Mouse (Mus musculus) liver, postnatal 0 days (tissue): Measurements from ENCODE around the gene Cpt1b. TPM values are rescaled to one million over a fixed set of nuclear protein-coding genes. Genes with fewer than 3 reads are reported as not detected.

Experiments used
- ATAC-seq: fragments of 200-750 bp; cut with Nextera tagmentation; 2 replicates; pipeline ENCODE4 v1.8.0; 2017; ENCODE audit warnings: mild to moderate bottlenecking, moderate library complexity
- DNase-seq: peaks from one replicate; pipeline ENCODE4 v3.0.0-alpha.2; 2016
- H3K27ac ChIP-seq: fragments of 300-500 bp; sonication (generic); 2 replicates; pipeline ENCODE4 v1.5.1; 2014; ENCODE audit warnings: antibody characterized with exemption, moderate library complexity, mild to moderate bottlenecking, low read depth
- H3K27me3 ChIP-seq: fragments of 300-500 bp; sonication (generic); 2 replicates; pipeline ENCODE4 v1.6.1; 2014; ENCODE audit warnings: low read length, control low read depth, mixed read lengths; ENCODE audit not compliant: insufficient read depth
- H3K36me3 ChIP-seq: fragments of 300-500 bp; sonication (generic); replicated peaks from 2 replicates; pipeline ENCODE4 v1.6.1; 2014; ENCODE audit warnings: mild to moderate bottlenecking, control low read depth, low read length, moderate library complexity, mixed read lengths; ENCODE audit not compliant: insufficient read depth
- H3K4me1 ChIP-seq: fragments of 300-500 bp; sonication (generic); 2 replicates; pipeline ENCODE4 v1.6.1; 2014; ENCODE audit warnings: antibody characterized with exemption, mild to moderate bottlenecking, control low read depth; ENCODE audit not compliant: insufficient read depth
- H3K4me2 ChIP-seq: fragments of 300-500 bp; sonication (generic); 2 replicates; pipeline ENCODE4 v1.6.1; 2014; ENCODE audit warnings: low read depth, mild to moderate bottlenecking, low read length, moderate library complexity, mixed read lengths
- H3K4me3 ChIP-seq: fragments of 300-500 bp; sonication (generic); 2 replicates; pipeline ENCODE4 v1.5.1; 2014; ENCODE audit warnings: low read depth, low read length
- H3K9ac ChIP-seq: fragments of 300-500 bp; sonication (generic); replicated peaks from 2 replicates; pipeline ENCODE4 v1.6.1; 2014; ENCODE audit warnings: mild to moderate bottlenecking, moderate library complexity
- H3K9me3 ChIP-seq: fragments of 300-500 bp; sonication (generic); 2 replicates; pipeline ENCODE4 v1.6.1; 2016; ENCODE audit warnings: mild to moderate bottlenecking, control low read depth, low read length, mixed read lengths
- CTCF ChIP-seq: sonication (generic); IDR thresholded peaks from 2 replicates; pipeline ENCODE4 v1.5.1; 2016; ENCODE audit warnings: antibody characterized with exemption, low read depth
- EP300 ChIP-seq: IDR thresholded peaks from 2 replicates; pipeline ENCODE4 v1.6.1; 2016; ENCODE audit warnings: antibody characterized with exemption, low read depth, mild to moderate bottlenecking
- WGBS: fragments of 180-500 bp; shearing (Covaris S2); extraction: QIAGEN DNeasy Blood & Tissue Kit; methylation state at CpG from one replicate; pipeline ENCODE4 v1.1.7; 2014; ENCODE audit not compliant: insufficient replicate concordance; 5-methylcytosine and 5-hydroxymethylcytosine counted together
- polyA plus RNA-seq: library from polyadenylated mRNA; unstranded; fragments of >200 nt; fragmentation: Nextera tagmentation; extraction: Ambion mirVana; gene quantifications from 2 replicates; pipeline ENCODE4 v1.2.1, GENCODE M21; 2015

Gene Cpt1b
- polyA plus RNA-seq, 1 experiment from 2014 or later = 12.4 TPM

DNA sequence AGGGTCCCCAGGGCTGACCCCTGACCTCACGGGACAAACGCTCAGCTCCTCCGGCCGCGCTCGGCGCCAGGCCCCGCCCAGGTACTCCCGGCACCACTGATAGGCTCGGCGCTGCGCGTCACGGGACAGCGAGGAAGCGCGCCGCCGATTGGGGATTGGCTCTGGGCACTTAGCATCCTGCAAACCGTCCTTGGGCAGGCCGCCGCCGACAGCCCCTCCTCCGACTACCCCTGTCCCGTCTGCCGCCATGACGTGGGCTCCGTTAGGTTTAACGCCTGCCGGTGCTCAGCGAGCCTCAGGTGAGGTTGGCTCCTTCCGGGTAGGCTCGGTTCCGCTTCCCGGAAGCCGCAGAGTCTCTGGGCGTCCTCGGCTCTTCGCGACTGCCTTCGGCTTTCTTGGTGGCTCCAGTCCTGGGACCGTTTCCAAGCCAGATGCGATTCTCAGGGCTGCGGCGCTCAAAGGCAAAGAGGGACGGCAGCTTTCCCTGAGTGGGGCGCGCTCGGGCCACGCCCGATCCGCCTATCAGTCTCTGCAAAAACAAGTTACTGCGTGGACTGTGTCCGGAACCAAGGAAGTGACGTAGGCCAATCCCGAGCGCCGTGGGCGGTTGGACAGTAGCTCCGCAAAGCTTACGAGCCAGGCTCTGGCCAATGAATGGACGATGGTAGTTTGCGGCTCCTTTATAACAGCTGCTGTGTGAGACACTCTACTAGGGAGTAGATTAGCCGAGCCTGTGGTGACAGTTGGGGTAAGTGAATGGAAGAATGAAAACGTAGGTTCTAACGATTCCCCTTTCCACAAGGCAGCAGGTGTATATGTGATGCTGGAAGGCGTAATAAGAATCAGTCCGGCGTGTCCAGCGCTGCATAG, 3.9 kb upstream of the Cpt1b start, which contains the start of the genes C730034F03Rik, Gm44502 and Chkb:
C730034F03Rik (plus strand) TSS at position 238 of the 870 bp plus-strand sequence.
Gm44502 (minus strand) TSS at position 345 of the 870 bp plus-strand sequence.
Chkb (minus strand) TSS at position 557 of the 870 bp plus-strand sequence.
- WGBS = under 1% methylated on average over 69 of the region's 70 CpGs
- Histone ChIP-seq H3K36me3 (peaks cover 19% of the 10 kb centered on the region), H3K4me3 (peak within 1 kb of the TSS; percentile 92)

DNA sequence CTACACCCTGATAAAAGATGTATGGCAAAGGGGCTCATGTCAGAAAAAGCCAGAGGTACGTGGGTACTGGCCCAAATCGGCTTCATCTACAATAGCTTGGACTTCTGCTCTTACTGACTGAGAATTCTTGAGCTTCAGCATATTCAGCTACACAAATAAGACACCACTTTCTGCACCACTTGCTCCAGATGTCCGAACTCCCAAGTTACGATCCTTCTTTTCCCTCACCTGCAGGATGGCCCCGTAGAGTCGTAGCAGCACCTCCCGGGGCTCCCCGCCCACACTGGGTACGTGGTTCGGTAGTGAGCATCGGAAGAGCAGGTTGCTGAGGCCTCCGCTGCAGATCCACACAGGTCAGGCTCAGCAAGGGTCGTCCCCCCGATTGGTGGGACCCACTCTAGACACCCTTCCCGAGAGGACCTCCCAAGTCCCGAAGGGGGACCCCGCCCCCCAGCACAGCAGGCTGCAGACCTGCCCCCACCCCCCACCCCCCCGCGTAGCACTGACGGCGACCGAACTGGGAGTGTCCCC, 3.2 kb upstream of the Cpt1b start:
- Histone ChIP-seq H3K27ac (peak overlapping the region; percentile 100), H3K9ac (peak overlapping the region; percentile 97), H3K9me3 (no peaks in the 10 kb centered on the region), H3K27me3 (no peaks in the 10 kb centered on the region), H3K4me2 (peak overlapping the region; percentile 97), H3K4me1 (peaks cover 15% of the 10 kb centered on the region), H3K4me3 (peak overlapping the region; percentile 92), H3K36me3 (peaks cover 19% of the 10 kb centered on the region)
- DNase-seq (no peak), ATAC-seq (no peak)
- TF ChIP-seq EP300 (no peak), CTCF (no peak)
- 11% methylated on average over 20 of the region's 22 CpGs for WGBS

More for the DNA sequence above, 3.9 kb upstream of the Cpt1b start, which contains the start of the genes C730034F03Rik, Gm44502 and Chkb:
- peak; percentile 89 for ATAC-seq
- peak within 1 kb of the TSS; percentile 97 for H3K9ac ChIP-seq
- DNase-seq = peak; percentile 95
- no peaks in the 10 kb centered on the region for H3K27me3 ChIP-seq
- peaks cover 15% of the 10 kb centered on the region for H3K4me1 ChIP-seq
- TF ChIP-seq EP300 (peak; percentile 69; the same call in 1 of the 2 replicates), CTCF (no peak)
- no peaks in the 10 kb centered on the region for H3K9me3 ChIP-seq
- peak within 1 kb of the TSS; percentile 100 for H3K27ac ChIP-seq
- peak within 1 kb of the TSS; percentile 97 for H3K4me2 ChIP-seq

DNA sequence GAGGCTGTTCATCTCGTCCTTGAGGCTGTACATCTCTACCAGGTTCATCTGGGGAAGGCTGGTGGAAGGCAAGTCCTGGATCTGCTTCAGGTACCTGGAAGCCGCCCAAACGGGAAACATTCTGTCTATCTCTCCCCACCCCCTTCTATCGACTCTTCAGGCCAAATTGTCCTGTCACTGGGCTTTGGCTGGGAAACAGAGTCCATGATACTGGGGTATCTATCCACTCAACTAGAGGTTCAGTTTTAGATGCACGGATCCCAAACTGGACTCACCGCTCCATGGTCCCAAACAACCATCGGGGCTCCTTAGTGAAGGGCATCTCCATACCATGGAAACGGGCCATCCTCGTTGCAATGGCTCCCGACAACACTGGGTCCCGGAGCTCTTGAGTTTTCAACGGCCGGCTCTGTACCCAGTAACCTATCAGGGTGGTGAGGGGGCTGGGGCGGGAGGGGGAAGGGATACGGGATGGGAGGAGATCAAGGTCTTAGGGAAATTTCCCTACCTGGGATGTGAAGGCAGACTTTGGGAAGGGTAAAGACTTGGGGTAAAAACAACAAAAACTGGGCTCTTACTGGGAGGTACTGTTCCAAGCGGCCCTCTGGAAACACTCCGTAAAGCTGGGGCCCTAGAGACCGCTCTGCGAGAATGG, 2.6 kb upstream of the Cpt1b start:
- Histone ChIP-seq H3K4me1 (peaks cover 15% of the 10 kb centered on the region), H3K9me3 (no peaks in the 10 kb centered on the region), H3K27me3 (no peaks in the 10 kb centered on the region), H3K9ac (peak overlapping the region; percentile 97; the same call in 1 of the 2 replicates), H3K27ac (peak overlapping the region; percentile 100; the same call in 1 of the 2 replicates), H3K4me3 (peak overlapping the region; percentile 92), H3K4me2 (peak overlapping the region; percentile 97), H3K36me3 (peaks cover 19% of the 10 kb centered on the region)
- ATAC-seq = no peak
- no peak for DNase-seq
- WGBS = 86% methylated on average over 19 of the region's 19 CpGs
- TF ChIP-seq EP300 (no peak), CTCF (no peak)

DNA sequence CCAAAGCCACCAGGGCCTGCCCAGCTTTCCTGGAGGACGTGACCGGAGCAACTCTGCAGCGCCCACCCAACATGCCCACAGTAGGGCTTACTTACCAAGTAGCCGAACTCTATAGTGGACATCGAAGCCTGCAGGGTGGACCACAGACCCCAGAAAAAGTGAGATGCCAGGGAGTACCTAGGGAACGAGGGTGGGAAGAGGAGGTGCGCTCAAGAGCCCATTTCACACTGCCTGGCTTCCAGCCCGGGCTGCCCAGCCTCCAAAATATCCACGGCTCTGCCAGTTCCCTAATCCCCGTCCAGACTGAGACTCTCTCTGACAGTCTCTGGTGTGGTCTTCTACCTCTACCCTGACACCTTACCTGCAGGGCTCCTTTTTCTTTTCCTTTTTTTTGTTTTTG, 1.1 kb upstream of the Cpt1b start:
- 91% methylated on average over 10 of the region's 10 CpGs for WGBS
- Histone ChIP-seq H3K36me3 (peaks cover 24% of the 10 kb centered on the region), H3K4me1 (peaks cover 15% of the 10 kb centered on the region), H3K27ac (no peak overlapping the region), H3K9ac (no peak overlapping the region), H3K4me2 (no peak overlapping the region), H3K4me3 (no peak overlapping the region), H3K27me3 (no peaks in the 10 kb centered on the region), H3K9me3 (no peaks in the 10 kb centered on the region)
- DNase-seq (no peak), ATAC-seq (no peak)
- no peak for TF ChIP-seq EP300
- TF ChIP-seq CTCF = no peak

DNA sequence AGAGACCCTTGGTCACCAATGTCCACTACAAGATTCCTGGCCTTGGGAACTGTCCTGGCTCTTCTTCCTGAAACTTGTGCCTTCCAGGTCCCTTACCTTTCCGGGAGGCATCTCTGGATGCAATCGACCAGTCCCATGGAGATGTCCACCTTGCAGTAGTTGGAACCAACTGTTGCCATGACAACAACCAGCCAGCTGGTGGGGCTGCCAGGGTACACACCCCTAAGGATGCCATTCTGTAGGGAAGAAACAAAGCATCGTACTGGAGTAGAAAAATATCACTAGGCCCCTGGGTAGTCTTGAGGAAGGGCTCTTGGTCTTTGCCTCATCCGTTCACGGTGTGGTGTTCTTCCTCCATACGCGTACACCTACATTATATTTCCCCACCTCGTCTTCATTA, 1.0 kb downstream of the Cpt1b start:
- ATAC-seq = no peak
- Histone ChIP-seq H3K36me3 (peaks cover 30% of the 10 kb centered on the region), H3K4me1 (peaks cover 6% of the 10 kb centered on the region), H3K9ac (no peak overlapping the region), H3K4me2 (no peak overlapping the region), H3K27ac (no peak overlapping the region), H3K27me3 (no peaks in the 10 kb centered on the region), H3K9me3 (no peaks in the 10 kb centered on the region), H3K4me3 (no peak overlapping the region)
- DNase-seq = no peak
- 83% methylated on average over 8 of the region's 8 CpGs for WGBS
- no peak for TF ChIP-seq EP300

DNA sequence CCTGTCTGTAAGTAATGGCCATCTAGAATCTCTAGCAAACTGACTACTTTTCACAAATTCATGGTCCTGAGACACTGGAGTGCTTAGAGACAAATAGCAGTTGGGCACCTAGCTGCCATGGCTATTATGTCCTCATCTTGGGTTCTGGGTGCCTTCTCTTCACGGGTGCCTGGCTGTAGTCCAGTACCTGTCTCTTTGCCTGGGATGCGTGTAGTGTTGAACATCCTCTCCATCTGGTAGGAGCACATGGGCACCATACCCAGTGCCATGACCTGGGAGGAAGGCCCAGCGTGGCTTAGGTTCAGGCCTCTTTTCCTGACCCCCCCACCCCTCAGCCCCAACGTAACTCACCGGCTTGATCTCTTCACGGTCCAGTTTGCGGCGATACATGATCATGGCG, 3.7 kb downstream of the Cpt1b start:
- Histone ChIP-seq H3K4me1 (no peaks in the 10 kb centered on the region), H3K9ac (no peak overlapping the region), H3K4me3 (no peak overlapping the region), H3K27me3 (no peaks in the 10 kb centered on the region), H3K36me3 (peaks cover 37% of the 10 kb centered on the region), H3K27ac (no peak overlapping the region), H3K4me2 (no peak overlapping the region), H3K9me3 (no peaks in the 10 kb centered on the region)
- TF ChIP-seq CTCF (no peak), EP300 (no peak)
- WGBS = 89% methylated on average over 9 of the region's 9 CpGs
- DNase-seq (no peak), ATAC-seq (no peak)
